8 mouse cellular contexts compared by ENCODE assay signal in the genomic region with DNA sequence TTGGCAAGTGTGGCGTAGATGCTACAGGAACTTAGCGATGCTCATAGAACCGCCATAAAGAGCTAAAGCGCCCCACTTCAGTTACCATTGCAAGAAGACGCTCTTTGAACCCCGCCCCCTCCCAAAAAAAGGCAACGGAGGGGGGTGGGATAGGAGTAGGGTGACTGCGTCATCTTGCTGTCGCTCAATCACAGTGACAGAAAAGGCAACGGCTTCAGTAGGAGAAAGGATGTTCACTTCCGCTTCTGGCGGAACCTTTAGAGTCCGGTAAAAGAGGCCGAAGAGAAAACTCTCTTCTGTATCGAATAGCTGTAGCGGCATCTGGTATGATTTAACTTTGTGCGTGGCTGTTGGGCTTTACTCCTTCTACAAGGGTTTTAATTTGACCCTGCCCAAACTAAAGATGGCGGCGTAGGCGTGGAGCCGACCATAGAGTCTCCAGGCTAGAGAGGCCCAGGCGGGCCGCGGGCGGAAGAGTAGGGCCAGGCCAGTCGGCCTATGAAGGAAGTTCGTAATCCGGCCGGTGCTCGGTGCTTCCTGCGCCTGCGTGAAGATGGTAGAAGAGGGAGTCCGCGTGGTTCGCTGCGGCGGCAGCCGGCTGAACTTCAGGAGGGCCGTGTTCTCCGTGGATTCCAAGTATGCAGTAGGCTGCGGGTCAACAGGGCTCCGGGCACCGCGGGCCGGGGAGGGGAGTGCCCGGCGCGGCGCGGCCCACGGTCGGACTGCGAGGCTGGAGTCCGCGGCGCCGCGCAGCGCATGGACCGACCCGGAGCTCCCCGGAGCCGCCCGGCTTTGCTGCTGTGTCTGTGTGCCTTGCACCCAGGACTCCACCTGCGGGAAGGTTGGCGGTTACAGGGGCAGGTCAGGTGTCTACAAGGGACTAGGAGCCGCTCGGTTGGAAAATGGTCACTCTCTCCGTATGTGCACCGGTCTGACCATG. TPM values are rescaled to one million over a fixed set of nuclear protein-coding genes. Genes with fewer than 3 reads are reported as not detected.
A peak's percentile ranks its signal among the peaks of the same experiment; 100 is the strongest.
DNase-seq lines count a peak whose midpoint lies in the region; ATAC-seq lines count a peak whose summit lies in the region.

A gene (plus strand): TSS at position 198 of the 940 bp plus-strand sequence.

- peaks cover 15% of the 10 kb centered on the region for H3K36me3 ChIP-seq in heart, embryonic 10.5 days
- H3K36me3 ChIP-seq in kidney, embryonic 15.5 days = peaks cover 19% of the 10 kb centered on the region

- H3K27ac ChIP-seq in heart, embryonic 10.5 days = peak within 1 kb of the TSS; percentile 89
- H3K27ac ChIP-seq in kidney, embryonic 15.5 days = peak within 1 kb of the TSS; percentile 98

- under 1% methylated on average over 70 of the region's 70 CpGs for WGBS in heart, embryonic 10.5 days
- under 1% methylated on average over 70 of the region's 70 CpGs for WGBS in kidney, embryonic 15.5 days

- peak; percentile 100 for ATAC-seq in erythroblast, adult 5-6 weeks (replicated peaks; ENCODE audit: low FRiP score, poor library complexity, severe bottlenecking)
- ATAC-seq in kidney, embryonic 15.5 days (replicated peaks; ENCODE audit: low FRiP score) = peak; percentile 100
- ATAC-seq in monocyte, adult 5-6 weeks (replicated peaks; ENCODE audit: insufficient number of reproducible peaks, low FRiP score, low TSS enrichment, poor library complexity, severe bottlenecking) = peak; percentile 98

- no peaks in the 10 kb centered on the region for H3K9me3 ChIP-seq in heart, embryonic 10.5 days
- no peaks in the 10 kb centered on the region for H3K9me3 ChIP-seq in kidney, embryonic 15.5 days (replicated peaks)

- peak; percentile 95 for DNase-seq in B cell, adult 2 months
- DNase-seq in brain, adult 2 months (ENCODE audit: low read depth, low spot score) = peak; percentile 98
- DNase-seq in heart, embryonic 10.5 days (ENCODE audit: low spot score) = peak; percentile 97
- peak; percentile 94 for DNase-seq in liver
- DNase-seq in spleen, postnatal 4 days (ENCODE audit: low spot score in 2 of 2) = peak; percentile 92 to 98

- H3K9ac ChIP-seq in kidney, embryonic 15.5 days = peak within 1 kb of the TSS; percentile 88

- H3K27me3 ChIP-seq in heart, embryonic 10.5 days (ENCODE audit: insufficient read depth, poor library complexity, severe bottlenecking) = no peaks in the 10 kb centered on the region
- H3K27me3 ChIP-seq in kidney, embryonic 15.5 days = no peaks in the 10 kb centered on the region

- peak within 1 kb of the TSS; percentile 88 for H3K4me3 ChIP-seq in heart, embryonic 10.5 days
- peak within 1 kb of the TSS; percentile 94 for H3K4me3 ChIP-seq in kidney, embryonic 15.5 days (replicated peaks)

- peaks cover 15% of the 10 kb centered on the region for H3K4me1 ChIP-seq in heart, embryonic 10.5 days
- peaks cover 12% of the 10 kb centered on the region; the same call in 1 of the 2 replicates for H3K4me1 ChIP-seq in kidney, embryonic 15.5 days

- peak within 1 kb of the TSS; percentile 67 for H3K4me2 ChIP-seq in kidney, embryonic 15.5 days

RNA-seq across cellular contexts. Expression of the gene that starts here (rescaled TPM):
- 19.4 and 25.2 TPM in 2 replicates for total RNA-seq in erythroblast, adult 5-6 weeks (2015; ENCODE audit: low replicate concordance)
- total RNA-seq in erythroblast, adult 5-6 weeks (2017; ENCODE audit: low replicate concordance) = 12.8 and 16.9 TPM in 2 replicates
- polyA plus RNA-seq in heart, embryonic 10.5 days (2016; fragmentation: Nextera tagmentation; extraction: Ambion mirVana) = 49.0 and 65.8 TPM in 2 replicates
- 73.5 and 76.1 TPM in 2 replicates for polyA plus RNA-seq in kidney, embryonic 15.5 days (2015; fragmentation: Nextera tagmentation; extraction: Ambion mirVana)
- 34.2 to 56.3 TPM (median 38.3 TPM) in 3 replicates for total RNA-seq in monocyte, adult 5-6 weeks (2017)

Comparison
In these comparisons a context has a peak if more than half of its experiments do, and no peak if none do; other contexts are left out.
1. Peak in every context shown above with its lines: DNase-seq, ATAC-seq, H3K4me3 ChIP-seq and H3K27ac ChIP-seq.